Comparison of ENCODE assay signal across 32 mouse cellular contexts in the genomic region with DNA sequence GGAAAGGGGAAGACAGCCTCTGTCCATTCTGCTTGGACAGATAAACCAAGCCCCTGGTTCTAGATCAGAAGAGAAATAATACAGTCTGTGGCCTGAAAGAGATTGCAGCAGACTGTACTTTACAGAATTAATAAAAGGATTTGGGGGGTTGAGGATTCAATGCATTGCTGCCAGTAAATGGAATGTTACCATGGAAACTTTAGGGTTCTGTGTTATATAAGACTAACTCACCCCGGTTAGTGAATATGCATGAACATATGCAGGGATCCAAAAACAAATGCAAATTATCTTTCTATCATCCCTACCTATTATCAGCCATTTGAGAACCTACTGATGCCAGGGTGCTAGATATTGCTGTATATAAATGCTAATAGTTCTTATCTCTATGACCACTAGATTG.
DNase-seq lines count a peak whose midpoint lies in the region; ATAC-seq and TF ChIP-seq lines count a peak whose summit lies in the region.
"Had no signal": no experiment of that assay in that cellular context is flagged by ENCODE, and none has a peak within 500 bp of the region (broad histone marks: within the 10 kb centered on the region; RNA-seq: fewer than 3 reads in every experiment).

No protein-coding gene starts in this region.

- TF ChIP-seq CTCF in left cerebral cortex, adult 2 months (IDR thresholded peaks at IDR 0.05), result no peak
- TF ChIP-seq CTCF in cortical plate, adult 2 months (IDR thresholded peaks at IDR 0.05; ENCODE audit: extremely low read depth, insufficient read depth, low read length), result no peak
- TF ChIP-seq CTCF in olfactory bulb, adult 2 months (IDR thresholded peaks at IDR 0.05; ENCODE audit: insufficient read depth, low read depth, low read length), result no peak

- DNase-seq in forebrain, embryonic 11.5 days (ENCODE audit: low spot score), result no peak
- no peak for DNase-seq in left cerebral cortex, adult 2 months (ENCODE audit: extremely low spot score in 1 of 2, low spot score in 2 of 2)
- no peak for DNase-seq in left cerebral cortex, postnatal 36 days (ENCODE audit: low spot score in 2 of 2)
- no peak for DNase-seq in urinary bladder, postnatal 4 days (ENCODE audit: low spot score in 2 of 2)
- DNase-seq: adrenal gland, adult 2 months; adrenal gland, postnatal 36 days; cerebellum, adult 11 months; cerebellum, adult 9-10 months; cerebellum, postnatal 36 days; embryo, embryonic 11 days; gastrocnemius, postnatal 25 days; heart, adult 11 months; kidney, adult 18-20 months; kidney, postnatal 25 days; thymus, adult 18-20 months; thymus, postnatal 25 days had no signal

- 78% methylated on average over 1 of the region's 1 CpGs for WGBS in forebrain, embryonic 11.5 days
- 50% methylated on average over 1 of the region's 1 CpGs for WGBS in forebrain, embryonic 12.5 days
- WGBS in olfactory bulb, adult 2 months, result 37% methylated on average over 1 of the region's 1 CpGs
- 81% methylated on average over 1 of the region's 1 CpGs for WGBS in liver, embryonic 12.5 days (ENCODE audit: insufficient replicate concordance)

- no peak overlapping the region for H3K27ac ChIP-seq in forebrain, embryonic 11.5 days (ENCODE audit: low read depth, low read length)
- no peak overlapping the region for H3K27ac ChIP-seq in forebrain, embryonic 12.5 days
- H3K27ac ChIP-seq in left cerebral cortex, adult 2 months, result peak overlapping the region; percentile 94
- peak overlapping the region; percentile 85 for H3K27ac ChIP-seq in cortical plate, adult 2 months (ENCODE audit: insufficient read depth, low read length)
- H3K27ac ChIP-seq in olfactory bulb, adult 2 months (ENCODE audit: insufficient read depth, low read depth, low read length), result peak overlapping the region; percentile 97
- no peak overlapping the region for H3K27ac ChIP-seq in liver, embryonic 12.5 days
- H3K27ac ChIP-seq: embryonic facial prominence, embryonic 12.5 days; heart, embryonic 10.5 days; heart, embryonic 15.5 days; kidney, embryonic 15.5 days; limb, embryonic 12.5 days; lung, embryonic 15.5 days; macrophage; neural tube, embryonic 13.5 days had no signal

- intact Hi-C loops in left cerebral cortex, adult 2 months (cut with DNase I), result loop anchor here (5.0 to 10.0 kb wide), 7 partner anchors 114 to 769 kb away; no protein-coding TSS in a partner anchor
- intact Hi-C loops in left cerebral cortex, postnatal 36 days (cut with DNase I), result loop anchor here (5.0 to 10.0 kb wide), 5 partner anchors 71 to 609 kb away; no protein-coding TSS in a partner anchor

- ATAC-seq in forebrain, embryonic 11.5 days (replicated peaks; ENCODE audit: low FRiP score), result 0 out of 2 replicates have a peak, but pooled peaks have one; percentile 23
- ATAC-seq in forebrain, embryonic 12.5 days (ENCODE audit: low FRiP score), result no peak
- no peak for ATAC-seq in liver, embryonic 12.5 days
- ATAC-seq: activated CD4-positive, CD25-positive, alpha-beta regulatory T cell, adult 4 months; hindbrain, embryonic 16.5 days had no signal

- H3K4me1 ChIP-seq in forebrain, embryonic 11.5 days (replicated peaks; ENCODE audit: control insufficient read depth, insufficient read depth, low read length), result no peaks in the 10 kb centered on the region
- peaks cover 12% of the 10 kb centered on the region for H3K4me1 ChIP-seq in forebrain, embryonic 12.5 days
- H3K4me1 ChIP-seq in cortical plate, adult 2 months (ENCODE audit: control insufficient read depth, insufficient read depth, low read length), result peaks cover 8% of the 10 kb centered on the region
- peaks cover 9% of the 10 kb centered on the region for H3K4me1 ChIP-seq in olfactory bulb, adult 2 months (ENCODE audit: control insufficient read depth, insufficient read depth, low read length)
- no peaks in the 10 kb centered on the region for H3K4me1 ChIP-seq in liver, embryonic 12.5 days
- H3K4me1 ChIP-seq: embryonic facial prominence, embryonic 12.5 days; limb, embryonic 12.5 days had no signal

- no peaks in the 10 kb centered on the region for H3K9me3 ChIP-seq in forebrain, embryonic 11.5 days (ENCODE audit: control insufficient read depth, low read length)
- no peaks in the 10 kb centered on the region for H3K9me3 ChIP-seq in forebrain, embryonic 12.5 days
- H3K9me3 ChIP-seq in liver, embryonic 12.5 days (replicated peaks), result no peaks in the 10 kb centered on the region
- H3K9me3 ChIP-seq: embryonic facial prominence, embryonic 12.5 days; heart, embryonic 10.5 days; heart, embryonic 15.5 days; kidney, embryonic 15.5 days; limb, embryonic 12.5 days; lung, embryonic 15.5 days; neural tube, embryonic 13.5 days had no signal

- no peak for TF ChIP-seq POLR2A in cortical plate, adult 2 months (IDR thresholded peaks at IDR 0.05; ENCODE audit: extremely low read depth, insufficient read depth, low read length)
- TF ChIP-seq POLR2A in olfactory bulb, adult 2 months (IDR thresholded peaks at IDR 0.05; ENCODE audit: insufficient read depth, low read depth, low read length), result no peak

- no peak overlapping the region for H3K4me2 ChIP-seq in forebrain, embryonic 11.5 days (ENCODE audit: low read depth, low read length, severe bottlenecking)
- H3K4me2 ChIP-seq in forebrain, embryonic 12.5 days, result no peak overlapping the region
- H3K4me2 ChIP-seq in liver, embryonic 12.5 days, result no peak overlapping the region
- H3K4me2 ChIP-seq: embryonic facial prominence, embryonic 12.5 days; heart, embryonic 15.5 days; kidney, embryonic 15.5 days; limb, embryonic 12.5 days; lung, embryonic 15.5 days; neural tube, embryonic 13.5 days had no signal

- no peak overlapping the region for H3K4me3 ChIP-seq in forebrain, embryonic 11.5 days (ENCODE audit: low read depth, low read length)
- no peak overlapping the region for H3K4me3 ChIP-seq in forebrain, embryonic 12.5 days (replicated peaks)
- H3K4me3 ChIP-seq in left cerebral cortex, adult 2 months, result no peak overlapping the region
- no peak overlapping the region for H3K4me3 ChIP-seq in cortical plate, adult 2 months (ENCODE audit: insufficient read depth, low read length)
- no peak overlapping the region for H3K4me3 ChIP-seq in olfactory bulb, adult 2 months (ENCODE audit: insufficient read depth, low read depth, low read length)
- no peak overlapping the region for H3K4me3 ChIP-seq in liver, embryonic 12.5 days
- H3K4me3 ChIP-seq: embryonic facial prominence, embryonic 12.5 days; heart, embryonic 10.5 days; heart, embryonic 15.5 days; kidney, embryonic 15.5 days; limb, embryonic 12.5 days; lung, embryonic 15.5 days; myocyte; neural tube, embryonic 13.5 days had no signal

- H3K9ac ChIP-seq in forebrain, embryonic 11.5 days (ENCODE audit: low read length), result no peak overlapping the region
- H3K9ac ChIP-seq in forebrain, embryonic 12.5 days, result no peak overlapping the region
- H3K9ac ChIP-seq in liver, embryonic 12.5 days, result no peak overlapping the region
- H3K9ac ChIP-seq: embryonic facial prominence, embryonic 12.5 days; heart, embryonic 15.5 days; kidney, embryonic 15.5 days; limb, embryonic 12.5 days; lung, embryonic 15.5 days; neural tube, embryonic 13.5 days had no signal

- no peaks in the 10 kb centered on the region for H3K27me3 ChIP-seq in forebrain, embryonic 11.5 days (ENCODE audit: control insufficient read depth, insufficient read depth, low read length)
- no peaks in the 10 kb centered on the region for H3K27me3 ChIP-seq in forebrain, embryonic 12.5 days
- H3K27me3 ChIP-seq in liver, embryonic 12.5 days (replicated peaks), result no peaks in the 10 kb centered on the region
- H3K27me3 ChIP-seq: CH12.LX; embryonic facial prominence, embryonic 12.5 days; heart, embryonic 15.5 days; kidney, embryonic 15.5 days; limb, embryonic 12.5 days; lung, embryonic 15.5 days; neural tube, embryonic 13.5 days had no signal

- H3K36me3 ChIP-seq in forebrain, embryonic 11.5 days (ENCODE audit: control insufficient read depth, insufficient read depth, low read length), result no peaks in the 10 kb centered on the region
- H3K36me3 ChIP-seq in forebrain, embryonic 12.5 days (replicated peaks), result no peaks in the 10 kb centered on the region
- no peaks in the 10 kb centered on the region for H3K36me3 ChIP-seq in liver, embryonic 12.5 days
- H3K36me3 ChIP-seq: embryonic facial prominence, embryonic 12.5 days; heart, embryonic 10.5 days; heart, embryonic 15.5 days; kidney, embryonic 15.5 days; limb, embryonic 12.5 days; lung, embryonic 15.5 days; neural tube, embryonic 13.5 days had no signal

Comparison
In these comparisons a context has a peak if more than half of its experiments do, and no peak if none do; other contexts are left out.
1. H3K27ac ChIP-seq: peak in left cerebral cortex, adult 2 months (single experiment), cortical plate, adult 2 months (single experiment) and olfactory bulb, adult 2 months (single experiment); none in forebrain, embryonic 11.5 days (single experiment), forebrain, embryonic 12.5 days (single experiment) and liver, embryonic 12.5 days (single experiment).